Mouse (Mus musculus) spleen, adult 2 months (tissue): ENCODE results near the gene Gm49361. TPM values are rescaled to one million over a fixed set of nuclear protein-coding genes. Genes with fewer than 3 reads are reported as not detected.

Source experiments
- DNase-seq, 2 experiments: peaks; one replicate each; pipeline versions ENCODE4 v3.0.0 to v3.0.0-alpha.2; 2012 to 2021; ENCODE audit warnings: low spot score in 2 of 2, low read depth in 1 of 2
- H3K27ac ChIP-seq: fragments of 200-500 bp; 2 replicates; pipeline ENCODE4 v1.5.1; 2012; ENCODE audit warnings: low read length, inconsistent platforms; ENCODE audit not compliant: insufficient read depth
- H3K27me3 ChIP-seq: fragments of 200-500 bp; 2 replicates; pipeline ENCODE4 v1.6.1; 2012; ENCODE audit warnings: mild to moderate bottlenecking, moderate library complexity, low read length, inconsistent platforms; ENCODE audit not compliant: control insufficient read depth, insufficient read depth
- H3K36me3 ChIP-seq: fragments of 200-500 bp; 2 replicates; pipeline ENCODE4 v1.6.1; 2012; ENCODE audit warnings: mild to moderate bottlenecking, low read length, inconsistent platforms; ENCODE audit not compliant: control insufficient read depth, insufficient read depth
- H3K4me1 ChIP-seq: fragments of 200-500 bp; 2 replicates; pipeline ENCODE4 v1.6.1; 2011; ENCODE audit warnings: inconsistent platforms; ENCODE audit not compliant: control insufficient read depth, insufficient read depth, insufficient read length
- H3K4me3 ChIP-seq: fragments of 200-500 bp; 2 replicates; pipeline ENCODE4 v1.5.1; 2011; ENCODE audit warnings: mild to moderate bottlenecking, inconsistent platforms; ENCODE audit not compliant: insufficient read depth, insufficient read length; ENCODE audit errors: extremely low read depth
- CTCF ChIP-seq: fragments of 200-500 bp; IDR thresholded peaks from 2 replicates; pipeline ENCODE4 v1.5.1; 2011; ENCODE audit warnings: mild to moderate bottlenecking, inconsistent platforms; ENCODE audit not compliant: insufficient read depth, insufficient read length, insufficient replicate concordance; ENCODE audit errors: extremely low read depth
- POLR2A ChIP-seq: fragments of 200-500 bp; IDR thresholded peaks from 2 replicates; pipeline ENCODE4 v1.6.1; 2011; ENCODE audit warnings: low read depth, low read length, inconsistent platforms
- WGBS: fragments of 180-500 bp; shearing (Covaris S2); methylation state at CpG from one replicate; pipeline ENCODE4 v1.1.7; 2018; 5-methylcytosine and 5-hydroxymethylcytosine counted together
- polyA plus RNA-seq: library from polyadenylated mRNA; depleted of rRNA; stranded (reverse); fragments of >200 nt; gene quantifications from 2 replicates; pipeline ENCODE4 v1.2.3, GENCODE M21; 2012

Gene Gm49361
- polyA plus RNA-seq, 1 experiment = not detected

- peaks cover 11% of the 10 kb centered on the region for H3K36me3 ChIP-seq
- no peak for DNase-seq
These were observed 40.8 kb downstream of the Gm49361 start for GRCm38 (mm10) chr14:57705075-57705474.

DNA sequence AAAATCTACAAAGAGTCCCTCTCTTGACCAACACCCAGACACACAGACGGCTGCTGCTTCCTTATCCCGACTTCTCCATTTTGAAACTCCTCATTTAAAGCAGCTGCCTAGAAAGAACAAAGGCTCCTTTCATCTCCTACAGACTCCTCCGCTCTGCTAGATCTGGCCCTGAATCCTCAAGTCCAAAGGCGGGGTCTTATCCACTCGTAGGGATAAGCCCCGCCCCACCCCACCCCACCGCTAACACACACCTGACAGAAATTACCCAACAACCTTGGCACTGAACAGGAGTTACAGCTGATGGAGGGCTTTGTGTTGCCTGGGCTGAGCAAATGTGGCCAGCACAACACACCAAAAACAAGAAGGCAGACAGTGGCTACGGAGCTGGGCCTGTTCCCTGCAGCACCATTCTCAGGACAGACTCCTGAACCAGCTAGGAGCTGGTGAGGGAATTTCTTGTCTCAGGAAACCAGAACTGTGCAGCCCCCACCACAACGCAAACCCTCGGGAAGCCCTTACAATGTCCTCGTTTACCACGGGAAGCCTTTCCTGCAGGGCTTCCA lies 43.9 kb downstream of the Gm49361 start:
- Histone ChIP-seq H3K36me3 (peaks cover 30% of the 10 kb centered on the region), H3K27ac (no peak overlapping the region), H3K27me3 (no peaks in the 10 kb centered on the region), H3K4me3 (no peak overlapping the region), H3K4me1 (no peaks in the 10 kb centered on the region; the same call in 1 of the 2 replicates)
- TF ChIP-seq POLR2A (no peak), CTCF (no peak)
- 85% methylated on average over 12 of the region's 12 CpGs for WGBS
- DNase-seq = no peak

More at GRCm38 (mm10) chr14:57705075-57705474, 40.8 kb downstream of the Gm49361 start:
- Histone ChIP-seq H3K27ac (no peak overlapping the region), H3K27me3 (no peaks in the 10 kb centered on the region), H3K4me1 (no peaks in the 10 kb centered on the region), H3K4me3 (no peak overlapping the region)
- TF ChIP-seq CTCF = no peak
- WGBS = 88% methylated on average over 4 of the region's 4 CpGs

DNA sequence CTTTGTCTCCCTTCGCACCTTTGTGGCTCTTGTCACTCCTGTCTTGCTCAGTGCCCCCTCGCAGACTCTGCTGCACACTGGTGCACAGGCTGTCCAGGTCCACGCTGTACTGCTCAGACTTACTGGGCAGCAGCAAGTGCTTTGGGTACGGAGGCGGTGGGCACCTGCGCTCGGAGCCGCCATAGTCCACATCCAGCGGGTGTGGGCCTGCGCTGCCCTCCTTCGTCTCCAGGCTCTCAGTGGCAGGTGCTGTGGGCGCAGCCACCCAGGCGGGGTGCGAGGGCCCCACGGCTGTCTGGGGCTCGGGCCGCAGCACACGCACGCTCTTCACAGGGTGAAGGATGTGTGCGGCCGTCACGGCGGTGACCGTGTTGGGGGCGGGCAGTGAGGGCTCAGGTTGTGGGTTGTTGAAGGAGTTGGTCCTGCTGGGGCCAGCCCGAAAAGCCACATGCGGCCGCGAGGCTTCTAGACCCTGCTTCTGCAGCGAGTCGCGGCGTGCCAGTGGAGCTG lies 46.4 kb downstream of the Gm49361 start:
- 96% methylated on average over 33 of the region's 33 CpGs for WGBS

GRCm38 (mm10) chr14:57699016-57699415 lies 46.9 kb downstream of the Gm49361 start:
- TF ChIP-seq CTCF (no peak), POLR2A (no peak)
- WGBS = 91% methylated on average over 10 of the region's 10 CpGs
- Histone ChIP-seq H3K4me3 (no peak overlapping the region), H3K27me3 (no peaks in the 10 kb centered on the region), H3K36me3 (peaks cover 50% of the 10 kb centered on the region), H3K4me1 (no peaks in the 10 kb centered on the region; the same call in 1 of the 2 replicates), H3K27ac (no peak overlapping the region)
- no peak for DNase-seq

More for the DNA sequence above, 46.4 kb downstream of the Gm49361 start:
- H3K4me3 ChIP-seq = no peak overlapping the region
- H3K4me1 ChIP-seq = no peaks in the 10 kb centered on the region; the same call in 1 of the 2 replicates
- H3K36me3 ChIP-seq = peaks cover 45% of the 10 kb centered on the region
- no peak for TF ChIP-seq POLR2A
- no peak for TF ChIP-seq CTCF
- no peaks in the 10 kb centered on the region for H3K27me3 ChIP-seq
- no peak overlapping the region for H3K27ac ChIP-seq
- DNase-seq = no peak

GRCm38 (mm10) chr14:57696066-57696465 lies 49.8 kb downstream of the Gm49361 start:
- Histone ChIP-seq H3K27ac (no peak overlapping the region), H3K27me3 (no peaks in the 10 kb centered on the region), H3K4me3 (no peak overlapping the region), H3K4me1 (no peaks in the 10 kb centered on the region; the same call in 1 of the 2 replicates), H3K36me3 (peaks cover 53% of the 10 kb centered on the region)
- TF ChIP-seq POLR2A (no peak), CTCF (no peak)
- WGBS = 97% methylated on average over 15 of the region's 15 CpGs
- DNase-seq = no peak

GRCm38 (mm10) chr14:57695550-57695949 lies 50.4 kb downstream of the Gm49361 start:
- 93% methylated on average over 8 of the region's 8 CpGs for WGBS
- Histone ChIP-seq H3K4me1 (no peaks in the 10 kb centered on the region; the same call in 1 of the 2 replicates), H3K27ac (no peak overlapping the region), H3K27me3 (no peaks in the 10 kb centered on the region), H3K4me3 (no peak overlapping the region), H3K36me3 (peaks cover 54% of the 10 kb centered on the region)
- peak; percentile 19; the same call in 1 of the 2 replicates for TF ChIP-seq CTCF
- TF ChIP-seq POLR2A = no peak
- DNase-seq = no peak

DNA sequence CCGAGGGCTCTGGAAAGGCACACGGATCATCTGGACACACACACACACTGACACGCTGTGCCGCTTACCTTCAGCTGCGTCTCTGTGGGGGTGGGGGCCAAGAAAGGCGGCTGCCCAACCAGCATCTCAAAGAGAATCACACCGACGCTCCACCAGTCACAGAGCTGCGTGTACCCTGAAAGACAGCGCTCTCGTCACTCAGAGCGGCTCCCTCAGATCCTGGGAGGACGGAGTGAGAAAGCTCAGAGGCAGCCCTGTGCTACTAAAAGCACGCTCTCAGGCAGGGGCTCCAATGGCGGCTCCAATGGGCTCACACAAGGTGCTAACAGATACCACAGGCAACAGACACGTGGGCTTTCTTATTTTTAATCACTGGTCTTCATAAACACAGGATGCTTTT lies 51.7 kb downstream of the Gm49361 start:
- H3K36me3 ChIP-seq = peaks cover 45% of the 10 kb centered on the region
- H3K4me1 ChIP-seq = no peaks in the 10 kb centered on the region
- no peaks in the 10 kb centered on the region for H3K27me3 ChIP-seq
- 95% methylated on average over 16 of the region's 16 CpGs for WGBS
- no peak overlapping the region for H3K27ac ChIP-seq
- H3K4me3 ChIP-seq = no peak overlapping the region
- no peak for DNase-seq
- TF ChIP-seq CTCF = no peak
- TF ChIP-seq POLR2A = no peak
